Mouse (Mus musculus): ENCODE measurements around the gene Setd2. TPM values are rescaled to one million over a fixed set of nuclear protein-coding genes. Genes with fewer than 3 reads are reported as not detected.
A peak's percentile ranks its signal among the peaks of the same experiment; 100 is the strongest.

Setd2 gene
- polyA plus RNA-seq, 1 experiment: 69.0 TPM

DNA sequence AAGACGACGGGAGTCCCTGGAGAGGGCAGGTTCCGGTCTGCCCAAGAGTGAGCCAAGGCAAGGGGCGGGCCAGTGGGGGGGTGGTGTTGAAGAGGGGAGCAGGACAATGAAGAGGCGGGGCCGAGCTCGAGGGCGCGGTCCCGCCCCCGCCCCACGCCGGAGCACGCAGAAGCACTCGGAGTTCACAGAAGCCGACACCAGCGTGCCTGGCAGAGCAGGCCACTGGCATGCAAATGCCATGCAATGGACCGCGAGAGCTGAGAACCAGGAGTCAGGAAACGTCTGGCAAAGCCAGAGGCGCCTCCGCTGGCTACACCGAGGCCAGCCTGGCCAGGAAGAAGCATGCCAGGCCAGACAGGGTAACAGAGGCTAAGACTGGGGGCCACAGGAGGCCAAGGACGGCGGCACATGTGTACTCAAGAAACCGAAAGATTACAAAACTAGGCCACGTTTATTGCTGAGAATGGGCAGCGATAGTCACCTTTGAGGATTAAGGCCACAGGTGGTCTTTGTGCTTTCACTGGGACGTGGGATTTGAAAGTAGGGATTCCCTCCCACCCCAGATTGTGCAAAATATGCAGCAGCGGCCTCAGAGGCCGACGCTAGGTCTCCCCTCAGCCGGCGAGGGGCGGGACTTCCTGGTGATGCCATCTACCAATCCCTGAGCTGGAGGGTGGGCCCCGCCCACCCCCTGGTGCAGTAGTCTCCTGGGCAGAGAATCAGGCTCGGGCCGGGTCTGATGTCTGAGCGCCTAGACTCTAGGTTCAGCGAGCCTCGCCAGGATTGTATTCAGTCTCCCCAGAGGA, 92.2 kb downstream of the Setd2 start, which contains the start of gene Nradd:
TSS of gene Nradd (minus strand) at position 92 of the 806 bp plus-strand sequence.
- TF ChIP-seq POLR2A (IDR thresholded peaks at IDR 0.05; ENCODE audit: borderline replicate concordance, insufficient read depth, low read length) (peak; percentile 85; the same call in 1 of the 2 replicates), CTCF (IDR thresholded peaks at IDR 0.05; ENCODE audit: borderline replicate concordance, insufficient read depth, low read depth, low read length) (0 out of 2 replicates have a peak, but pooled peaks have one; percentile 11)
- under 1% methylated on average over 41 of the region's 41 CpGs for WGBS
- Histone ChIP-seq H3K4me3 (replicated peaks; ENCODE audit: insufficient read depth, low read depth, low read length) (peak within 1 kb of the TSS; percentile 85), H3K27ac (ENCODE audit: insufficient read depth, low read length) (peak within 1 kb of the TSS; percentile 55; the same call in 1 of the 2 replicates), H3K4me1 (ENCODE audit: control insufficient read depth, insufficient read depth, low read length) (peaks cover 3% of the 10 kb centered on the region; the same call in 1 of the 2 replicates), H3K27me3 (ENCODE audit: control insufficient read depth, insufficient read depth, low read length) (no peaks in the 10 kb centered on the region)
- peak; percentile 88 to 91 for DNase-seq

DNA sequence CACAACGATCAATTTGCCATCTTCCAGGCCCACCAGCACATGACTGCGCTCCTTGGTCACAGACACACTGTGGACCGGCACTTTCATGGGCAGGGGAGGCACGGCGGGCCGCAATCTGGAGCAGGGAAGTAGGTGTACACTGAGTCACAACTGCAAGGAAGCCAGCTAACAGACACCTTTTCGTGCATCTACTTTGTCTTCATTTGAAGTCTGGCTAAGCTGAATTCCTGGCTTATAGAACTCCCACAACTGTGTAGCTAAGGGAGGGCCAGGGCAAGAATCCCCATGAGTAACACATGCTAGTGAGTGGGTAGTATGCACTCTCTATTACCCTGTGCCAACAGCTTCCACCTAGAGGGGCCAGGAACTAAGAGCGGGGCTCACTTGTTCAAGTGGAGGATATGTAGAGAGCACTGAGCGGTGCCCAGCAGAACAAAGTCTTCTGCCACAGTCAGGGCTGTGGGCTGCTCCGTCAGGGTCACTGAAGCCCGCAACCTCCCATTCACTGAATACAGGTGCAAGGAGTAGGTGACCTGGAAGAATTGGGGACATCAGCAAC, 93.0 kb downstream of the Setd2 start:
- TF ChIP-seq CTCF (IDR thresholded peaks at IDR 0.05; ENCODE audit: borderline replicate concordance, insufficient read depth, low read depth, low read length) (no peak), POLR2A (IDR thresholded peaks at IDR 0.05; ENCODE audit: borderline replicate concordance, insufficient read depth, low read length) (no peak)
- H3K27me3 ChIP-seq (ENCODE audit: control insufficient read depth, insufficient read depth, low read length): no peaks in the 10 kb centered on the region
- H3K4me1 ChIP-seq (ENCODE audit: control insufficient read depth, insufficient read depth, low read length): peaks cover 3% of the 10 kb centered on the region; the same call in 1 of the 2 replicates
- DNase-seq: no peak
- 68% methylated on average over 11 of the region's 11 CpGs for WGBS
- H3K4me3 ChIP-seq (replicated peaks; ENCODE audit: insufficient read depth, low read depth, low read length): peak overlapping the region; percentile 85
- peak overlapping the region; percentile 55; the same call in 1 of the 2 replicates for H3K27ac ChIP-seq (ENCODE audit: insufficient read depth, low read length)

DNA sequence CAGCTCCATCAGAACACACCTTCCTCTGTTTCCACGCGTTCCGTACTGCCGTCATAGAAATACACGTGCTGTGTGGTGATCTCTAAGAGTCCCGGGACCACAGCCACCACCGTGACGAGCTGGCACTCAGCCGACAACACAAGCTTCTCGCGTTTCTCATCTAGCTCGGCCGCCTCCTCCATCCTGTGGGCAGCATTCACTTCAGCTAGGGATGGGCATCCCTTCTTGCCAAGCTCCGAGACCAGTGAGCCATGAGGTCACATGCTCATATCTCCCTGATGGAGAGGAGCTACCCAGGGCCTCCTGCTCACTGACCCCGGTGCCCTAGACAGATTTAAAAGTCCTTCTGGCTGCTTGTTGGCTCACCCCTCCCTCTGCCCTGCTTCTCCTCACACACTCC, 97.8 kb downstream of the Setd2 start:
- peaks cover 2% of the 10 kb centered on the region; the same call in 1 of the 2 replicates for H3K4me1 ChIP-seq (ENCODE audit: control insufficient read depth, insufficient read depth, low read length)
- no peak overlapping the region for H3K4me3 ChIP-seq (replicated peaks; ENCODE audit: insufficient read depth, low read depth, low read length)
- no peak for TF ChIP-seq POLR2A (IDR thresholded peaks at IDR 0.05; ENCODE audit: borderline replicate concordance, insufficient read depth, low read length)
- TF ChIP-seq CTCF (IDR thresholded peaks at IDR 0.05; ENCODE audit: borderline replicate concordance, insufficient read depth, low read depth, low read length): no peak
- WGBS: 31% methylated on average over 15 of the region's 15 CpGs
- no peak overlapping the region for H3K27ac ChIP-seq (ENCODE audit: insufficient read depth, low read length)
- DNase-seq: no peak
- H3K27me3 ChIP-seq (ENCODE audit: control insufficient read depth, insufficient read depth, low read length): no peaks in the 10 kb centered on the region

DNA sequence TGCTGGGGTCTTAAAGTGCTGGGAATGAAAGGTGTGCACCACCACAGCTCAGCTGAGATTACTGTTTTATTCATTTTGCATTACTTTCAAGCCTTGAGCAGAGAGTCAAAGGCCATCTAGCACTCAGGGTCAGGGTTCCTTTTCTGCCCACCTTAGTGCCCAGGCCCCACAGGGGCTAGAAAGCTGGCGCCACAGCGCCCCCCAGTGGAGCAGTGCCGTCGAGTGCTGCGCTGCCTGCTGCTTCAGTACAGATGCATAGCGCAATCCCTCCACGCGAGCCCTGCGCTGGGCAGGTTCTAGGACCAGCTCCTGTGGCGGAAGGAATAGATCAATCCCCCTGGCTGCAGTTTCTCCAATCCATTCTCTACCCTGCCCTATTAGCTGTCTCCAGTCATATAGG, 98.8 kb downstream of the Setd2 start:
- 39% methylated on average over 10 of the region's 10 CpGs for WGBS
- no peaks in the 10 kb centered on the region for H3K4me1 ChIP-seq (ENCODE audit: control insufficient read depth, insufficient read depth, low read length)
- H3K27ac ChIP-seq (ENCODE audit: insufficient read depth, low read length): no peak overlapping the region
- H3K4me3 ChIP-seq (replicated peaks; ENCODE audit: insufficient read depth, low read depth, low read length): no peak overlapping the region
- no peaks in the 10 kb centered on the region for H3K27me3 ChIP-seq (ENCODE audit: control insufficient read depth, insufficient read depth, low read length)
- TF ChIP-seq POLR2A (IDR thresholded peaks at IDR 0.05; ENCODE audit: borderline replicate concordance, insufficient read depth, low read length) (no peak), CTCF (IDR thresholded peaks at IDR 0.05; ENCODE audit: borderline replicate concordance, insufficient read depth, low read depth, low read length) (peak; percentile 54)
- peak in 1 of 2 experiments; percentile 50 for DNase-seq

DNA sequence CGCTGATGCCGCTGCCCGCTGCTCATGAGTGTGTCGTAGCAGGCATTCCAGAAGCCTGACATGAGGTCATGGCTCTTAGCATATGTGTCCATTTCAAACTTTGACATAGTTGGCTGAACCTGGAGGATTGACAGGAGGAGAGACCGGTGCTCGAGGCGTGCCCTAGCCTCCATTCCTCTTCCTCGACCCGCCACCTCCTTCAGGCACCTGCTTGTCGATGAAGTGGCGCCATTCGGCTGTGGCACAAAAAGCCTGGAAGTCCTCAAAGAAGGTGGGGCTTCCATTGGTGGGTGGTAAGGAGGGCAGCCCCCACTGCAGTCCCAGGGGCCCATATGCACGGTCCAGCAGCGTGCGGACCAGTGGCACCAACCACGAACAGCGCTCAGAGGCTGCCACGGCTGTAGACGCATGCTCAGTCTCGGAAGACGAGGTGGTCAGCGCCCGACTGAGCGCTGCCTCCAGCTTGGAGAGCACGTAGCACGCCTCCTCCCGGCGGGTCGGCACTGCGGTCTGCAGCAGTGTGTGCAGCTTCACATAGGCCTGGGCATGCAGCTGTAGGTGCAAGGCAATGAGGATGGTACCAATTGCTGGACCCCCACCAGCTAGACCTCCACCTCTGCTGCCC, 99.4 kb downstream of the Setd2 start:
- TF ChIP-seq POLR2A (IDR thresholded peaks at IDR 0.05; ENCODE audit: borderline replicate concordance, insufficient read depth, low read length): no peak
- TF ChIP-seq CTCF (IDR thresholded peaks at IDR 0.05; ENCODE audit: borderline replicate concordance, insufficient read depth, low read depth, low read length): no peak
- no peaks in the 10 kb centered on the region for H3K27me3 ChIP-seq (ENCODE audit: control insufficient read depth, insufficient read depth, low read length)
- no peak for DNase-seq
- H3K4me3 ChIP-seq (replicated peaks; ENCODE audit: insufficient read depth, low read depth, low read length): no peak overlapping the region
- 52% methylated on average over 30 of the region's 30 CpGs for WGBS
- H3K27ac ChIP-seq (ENCODE audit: insufficient read depth, low read length): no peak overlapping the region
- no peaks in the 10 kb centered on the region for H3K4me1 ChIP-seq (ENCODE audit: control insufficient read depth, insufficient read depth, low read length)

DNA sequence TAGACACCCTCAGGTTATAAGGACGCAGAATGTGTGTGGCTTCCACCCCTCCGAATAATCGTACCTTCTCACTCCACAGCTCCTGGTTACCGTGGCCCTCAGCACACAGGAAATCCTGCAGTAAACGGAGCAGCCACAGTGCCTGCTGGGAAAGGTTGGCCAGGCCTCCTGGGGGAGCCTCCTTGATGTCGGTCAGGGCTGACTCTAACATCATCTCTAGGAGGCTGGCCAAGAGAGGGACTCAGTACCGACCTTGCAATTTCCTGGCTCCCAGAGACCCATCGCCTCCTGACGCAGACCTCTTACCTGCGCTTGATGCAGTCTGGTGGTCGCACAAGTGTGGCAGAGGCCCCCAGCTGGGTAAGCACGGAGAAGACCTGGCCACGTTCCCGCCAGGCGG, 100.3 kb downstream of the Setd2 start:
- peaks cover under 1% of the 10 kb centered on the region; the same call in 1 of the 2 replicates for H3K4me1 ChIP-seq (ENCODE audit: control insufficient read depth, insufficient read depth, low read length)
- H3K4me3 ChIP-seq (replicated peaks; ENCODE audit: insufficient read depth, low read depth, low read length): no peak overlapping the region
- 73% methylated on average over 15 of the region's 15 CpGs for WGBS
- no peak for DNase-seq
- H3K27me3 ChIP-seq (ENCODE audit: control insufficient read depth, insufficient read depth, low read length): no peaks in the 10 kb centered on the region
- TF ChIP-seq POLR2A (IDR thresholded peaks at IDR 0.05; ENCODE audit: borderline replicate concordance, insufficient read depth, low read length) (no peak), CTCF (IDR thresholded peaks at IDR 0.05; ENCODE audit: borderline replicate concordance, insufficient read depth, low read depth, low read length) (no peak)
- H3K27ac ChIP-seq (ENCODE audit: insufficient read depth, low read length): no peak overlapping the region

DNA sequence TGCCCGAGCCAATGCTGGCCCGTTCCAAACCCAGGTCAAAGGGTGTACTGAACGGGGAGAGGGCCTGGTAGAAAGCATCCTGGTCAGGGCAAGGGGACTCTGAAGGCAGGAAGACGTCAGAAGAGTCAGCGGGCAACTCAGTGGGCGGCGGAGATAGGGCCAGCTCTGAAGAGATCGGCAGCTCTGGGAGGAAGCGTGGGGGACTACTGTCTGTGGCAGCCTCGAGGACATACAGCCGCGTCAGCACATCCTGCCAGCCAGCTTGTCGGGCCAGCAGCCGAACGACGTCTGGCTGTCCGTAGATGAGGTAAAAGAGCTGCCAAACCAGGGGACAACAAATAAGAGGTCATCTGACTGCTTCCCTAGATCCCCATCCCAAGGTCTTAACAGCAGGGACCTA, 101.5 kb downstream of the Setd2 start:
- no peak overlapping the region for H3K4me3 ChIP-seq (replicated peaks; ENCODE audit: insufficient read depth, low read depth, low read length)
- DNase-seq: no peak
- H3K27ac ChIP-seq (ENCODE audit: insufficient read depth, low read length): no peak overlapping the region
- peaks cover 12% of the 10 kb centered on the region for H3K4me1 ChIP-seq (ENCODE audit: control insufficient read depth, insufficient read depth, low read length)
- no peak for TF ChIP-seq CTCF (IDR thresholded peaks at IDR 0.05; ENCODE audit: borderline replicate concordance, insufficient read depth, low read depth, low read length)
- no peak for TF ChIP-seq POLR2A (IDR thresholded peaks at IDR 0.05; ENCODE audit: borderline replicate concordance, insufficient read depth, low read length)
- 75% methylated on average over 17 of the region's 17 CpGs for WGBS
- H3K27me3 ChIP-seq (ENCODE audit: control insufficient read depth, insufficient read depth, low read length): no peaks in the 10 kb centered on the region
